Mouse (Mus musculus) urinary bladder, adult 2 months (tissue): ENCODE data around the gene Tnrc6a. TPM values are rescaled to one million over a fixed set of nuclear protein-coding genes. Genes with fewer than 3 reads are reported as not detected.

ENCODE experiments used
- DNase-seq: peaks from one replicate; pipeline ENCODE4 v3.0.0; 2022; ENCODE audit warnings: low spot score
- polyA plus RNA-seq: library from polyadenylated mRNA; depleted of rRNA; stranded (reverse); fragments of >200 nt; gene quantifications from 2 replicates; pipeline ENCODE4 v1.2.3, GENCODE M21; 2012

The Tnrc6a gene
- polyA plus RNA-seq, 1 experiment, result 48.4 TPM

DNA sequence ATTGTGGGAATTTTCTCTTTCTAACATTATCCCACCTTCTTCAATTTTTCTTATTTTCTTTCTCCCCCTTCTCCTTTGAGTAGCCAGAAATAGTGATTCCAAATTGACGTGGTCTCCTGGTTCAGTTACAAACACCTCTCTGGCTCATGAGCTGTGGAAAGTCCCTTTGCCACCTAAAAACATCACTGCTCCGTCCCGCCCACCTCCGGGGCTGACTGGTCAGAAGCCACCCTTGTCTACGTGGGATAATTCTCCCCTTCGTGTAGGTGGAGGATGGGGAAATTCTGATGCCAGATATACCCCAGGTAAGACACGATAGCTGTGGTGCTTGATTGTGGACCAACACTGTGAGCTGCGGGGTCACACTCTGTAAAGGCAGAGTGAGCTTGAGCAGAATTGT, 66.1 kb downstream of the Tnrc6a start:
- no peak for DNase-seq

DNA sequence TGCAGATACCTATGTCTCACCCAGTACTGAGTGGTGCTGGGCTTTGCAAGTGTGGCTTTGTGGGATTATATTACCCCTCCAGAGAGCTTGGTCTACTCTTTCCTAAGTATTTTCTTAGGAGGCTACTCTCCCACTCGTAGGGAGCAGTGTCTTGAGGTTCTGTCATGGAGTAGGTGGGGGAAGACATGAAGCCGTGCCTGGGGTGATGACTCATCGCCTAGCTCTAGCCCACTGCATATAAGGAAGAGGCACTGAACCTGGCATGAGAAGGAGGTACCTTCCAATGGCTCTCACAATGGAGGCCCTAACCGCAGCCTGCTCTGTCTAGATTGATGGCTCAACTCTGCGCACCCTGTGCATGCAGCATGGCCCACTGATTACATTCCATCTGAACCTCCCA, 68.0 kb downstream of the Tnrc6a start:
- DNase-seq, result no peak

DNA sequence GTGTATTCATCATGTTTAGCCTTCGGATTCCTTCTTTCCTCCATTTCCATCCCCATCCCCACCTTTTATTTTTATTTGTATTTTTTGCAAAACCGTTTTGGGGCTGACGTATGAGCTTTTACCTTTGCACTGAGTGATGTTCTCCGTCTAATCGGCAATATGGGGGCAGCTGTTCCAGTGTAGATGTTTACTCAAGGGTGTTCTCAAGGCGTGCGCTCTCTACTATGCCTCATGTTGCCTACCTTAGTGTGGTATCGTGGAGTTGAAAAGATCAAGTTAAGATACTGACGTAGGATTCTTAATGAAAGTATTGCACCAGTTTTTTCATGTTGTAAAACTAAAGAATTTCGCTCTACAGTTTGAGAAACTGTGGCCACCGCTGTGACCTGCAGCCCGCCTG, 69.5 kb downstream of the Tnrc6a start:
- no peak for DNase-seq

DNA sequence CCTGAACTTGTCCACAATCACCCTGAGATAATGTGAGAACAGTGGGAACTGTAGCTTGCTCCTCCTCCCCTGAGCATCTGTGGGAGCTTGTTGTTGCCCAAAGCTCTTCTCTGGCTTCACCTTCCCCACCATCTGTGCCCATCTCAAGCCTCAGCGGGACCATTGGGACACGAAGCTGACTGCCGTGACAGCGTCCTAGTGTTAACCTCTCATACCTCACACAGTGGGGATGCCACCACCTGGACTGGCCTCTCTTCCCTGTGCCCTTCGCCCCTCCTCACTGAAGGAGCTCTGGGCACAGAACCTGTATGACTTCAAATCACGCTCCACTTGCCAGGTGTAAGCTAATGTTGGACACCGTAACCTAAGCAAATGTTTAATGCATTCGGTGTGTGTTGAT, 71.0 kb downstream of the Tnrc6a start:
- no peak for DNase-seq

DNA sequence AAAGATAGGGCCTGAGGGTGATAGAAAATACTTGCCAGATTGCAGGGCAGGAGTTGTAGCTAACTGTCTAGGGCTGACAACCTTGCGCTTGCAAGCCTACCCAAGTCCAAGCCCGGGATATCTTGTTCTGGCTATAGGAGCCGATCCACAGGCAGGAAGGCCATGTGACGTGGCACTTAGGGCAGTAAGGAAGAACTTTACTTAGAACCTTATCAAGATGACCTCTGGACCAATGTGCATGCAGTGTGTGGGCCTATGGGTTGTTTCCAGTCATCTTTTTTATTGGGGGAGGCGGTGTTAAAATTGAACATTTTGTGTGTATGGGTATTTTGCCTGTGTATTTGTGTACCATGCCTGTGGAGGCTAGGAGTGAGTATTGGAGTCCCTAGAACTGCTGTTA, 72.7 kb downstream of the Tnrc6a start:
- no peak for DNase-seq

DNA sequence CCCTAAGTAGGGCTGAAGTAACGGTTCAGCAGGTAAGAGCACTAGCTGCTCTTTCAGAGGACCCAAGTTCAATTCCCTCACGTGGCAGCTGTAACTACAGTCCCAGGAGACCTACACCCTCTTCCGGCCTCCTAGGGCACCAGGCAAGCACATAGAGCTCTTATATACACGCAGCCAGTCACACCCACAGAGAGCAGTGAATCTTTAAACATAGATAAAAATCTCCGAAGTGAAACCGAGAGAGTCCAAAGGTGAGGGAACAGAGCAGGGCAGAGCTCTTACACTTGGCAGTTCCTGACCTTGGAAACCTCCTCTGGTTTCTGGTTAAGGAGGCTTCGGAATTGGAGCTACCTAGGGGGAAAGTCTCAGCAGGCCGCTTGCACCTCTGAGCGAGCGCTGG, 75.0 kb downstream of the Tnrc6a start:
- DNase-seq, result no peak

DNA sequence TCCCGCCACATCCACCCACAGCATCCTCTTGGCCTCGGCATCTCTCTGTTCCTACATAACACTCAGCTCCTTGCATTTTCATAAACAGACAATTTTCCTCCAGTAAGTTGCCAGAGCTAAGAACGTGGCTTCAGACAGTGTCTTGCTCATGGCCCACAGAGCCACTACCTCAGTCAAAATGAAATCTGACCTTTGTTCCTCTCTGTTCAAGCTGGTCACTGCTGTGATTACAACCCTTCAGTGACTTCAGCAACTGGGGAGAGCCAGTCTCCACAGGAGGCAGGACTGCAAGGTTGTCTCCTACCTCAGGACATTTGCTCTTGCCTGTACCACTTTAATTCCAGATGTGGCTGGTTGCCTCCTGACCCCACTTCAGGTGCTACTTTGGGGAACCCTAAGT, 75.5 kb downstream of the Tnrc6a start:
- DNase-seq, result no peak

DNA sequence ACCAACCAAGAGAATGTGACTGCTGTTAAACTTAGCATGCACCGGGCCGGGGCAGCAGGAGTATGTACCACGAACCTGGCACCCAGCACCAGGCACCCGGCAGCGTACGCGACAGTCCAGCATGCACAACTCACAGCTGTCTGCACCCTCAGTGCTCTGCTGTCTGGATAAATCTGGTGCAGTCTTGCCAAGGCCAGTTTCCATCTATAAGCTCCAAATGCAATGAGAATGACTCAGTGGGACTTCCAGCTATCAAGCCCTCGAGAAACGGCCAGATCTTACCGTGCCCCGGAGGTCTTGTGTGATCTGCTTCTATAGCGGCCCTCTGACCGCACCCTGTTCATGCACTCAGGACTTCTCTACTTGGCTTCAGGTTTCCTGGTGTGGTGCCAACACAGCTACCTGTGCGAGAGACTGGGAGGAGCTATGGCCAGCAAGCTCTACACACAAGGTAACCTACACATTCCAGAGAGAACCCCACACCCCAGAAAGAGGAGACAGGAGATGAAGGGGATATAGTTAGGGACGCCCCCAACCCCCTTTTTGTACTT, 76.0 kb downstream of the Tnrc6a start:
- DNase-seq, result no peak

DNA sequence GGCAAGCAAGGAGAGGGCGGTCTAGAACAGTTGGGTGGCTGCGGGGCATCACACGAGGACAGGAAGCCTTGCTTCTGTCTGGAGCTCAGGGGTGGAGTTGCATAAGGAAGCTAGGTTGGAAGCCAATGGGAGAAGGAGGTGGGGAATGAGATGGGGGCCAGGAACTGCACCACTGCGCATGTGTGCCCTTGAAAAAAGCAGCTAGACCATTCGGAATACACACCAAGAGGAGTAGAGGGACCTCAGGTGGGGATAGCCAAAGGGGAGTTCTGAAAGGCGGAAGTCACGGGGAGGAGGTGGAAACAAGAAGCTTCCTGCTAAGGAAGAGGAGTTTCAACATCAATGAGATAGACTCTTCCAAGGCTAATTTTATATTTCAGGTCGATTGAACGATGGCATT, 77.0 kb downstream of the Tnrc6a start:
- DNase-seq, result no peak

DNA sequence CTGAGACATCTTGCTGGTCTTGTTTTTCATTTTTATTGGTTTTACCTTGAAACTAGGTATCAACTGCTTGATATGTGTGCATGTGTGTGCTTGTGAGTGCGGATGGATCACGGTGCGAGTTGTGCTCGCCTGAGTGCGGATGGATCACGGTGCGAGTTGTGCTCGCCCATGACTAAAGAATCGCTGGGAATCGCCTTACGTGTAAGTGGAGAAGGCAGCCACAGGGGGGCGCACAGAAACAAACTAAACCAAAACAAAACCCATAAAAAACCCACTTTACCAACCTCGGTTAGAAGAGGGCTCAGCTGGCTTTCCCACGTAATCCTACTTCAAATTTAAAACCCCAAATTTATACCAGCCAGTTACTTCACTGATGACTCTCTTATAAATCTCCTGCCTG, 81.6 kb downstream of the Tnrc6a start:
- no peak for DNase-seq

DNA sequence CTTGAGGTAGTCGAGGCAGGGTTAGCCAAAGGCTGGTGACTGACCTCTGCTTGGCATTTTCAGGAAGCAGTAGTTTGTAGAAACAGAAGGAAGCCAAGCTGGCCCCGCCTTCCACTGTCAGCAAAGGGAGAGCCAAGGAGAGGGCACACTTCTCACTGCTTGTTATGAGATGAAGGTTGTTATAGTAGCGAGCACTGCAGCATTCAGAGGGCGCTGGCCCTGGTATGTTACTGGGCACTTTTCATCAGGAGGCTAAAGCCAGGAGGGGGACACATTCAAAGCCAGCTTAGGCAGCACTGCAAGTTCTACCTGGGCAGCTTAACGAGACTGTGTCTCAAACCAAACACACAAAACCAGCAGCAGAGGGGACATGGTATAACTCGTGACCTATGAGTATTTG, 83.9 kb downstream of the Tnrc6a start:
- DNase-seq, result no peak

DNA sequence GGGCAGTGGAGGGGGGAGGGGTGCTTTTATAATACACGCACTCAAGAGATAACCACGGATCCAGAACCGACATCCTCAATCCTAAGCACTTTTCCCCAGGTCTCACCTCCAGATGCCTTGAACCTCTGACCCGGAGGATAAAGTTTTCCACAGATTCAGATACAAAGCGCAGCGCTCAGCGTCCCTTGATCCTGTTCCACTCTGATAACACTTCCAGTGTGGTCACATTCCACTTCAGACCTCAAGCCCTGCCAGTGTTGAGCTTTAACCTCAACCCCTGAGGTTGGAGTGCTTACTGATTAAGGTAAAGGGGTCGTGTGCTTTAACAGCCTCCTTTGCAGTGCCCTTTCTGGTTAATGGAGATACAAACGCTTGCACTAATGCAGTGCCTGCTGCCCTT, 86.2 kb downstream of the Tnrc6a start:
- no peak for DNase-seq

DNA sequence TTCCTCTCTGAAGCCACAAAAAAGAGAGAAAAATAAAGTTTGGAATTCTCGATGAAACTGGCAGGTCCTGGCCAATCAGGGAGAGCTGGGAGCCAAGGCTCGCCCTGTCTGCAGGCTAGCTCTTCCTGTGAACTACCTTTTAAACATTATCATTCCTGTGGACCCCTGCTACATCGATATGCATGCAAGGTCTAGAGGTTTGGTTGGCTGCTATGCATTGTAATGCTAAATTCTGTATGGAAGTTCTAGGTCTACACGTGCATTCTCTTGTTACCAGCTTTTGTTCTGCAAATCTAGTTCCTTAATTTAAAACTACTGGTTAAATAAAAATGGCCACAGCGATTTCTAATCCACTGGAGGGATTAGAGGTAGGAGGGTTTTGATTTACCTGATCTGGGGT, 87.8 kb downstream of the Tnrc6a start:
- DNase-seq, result no peak

DNA sequence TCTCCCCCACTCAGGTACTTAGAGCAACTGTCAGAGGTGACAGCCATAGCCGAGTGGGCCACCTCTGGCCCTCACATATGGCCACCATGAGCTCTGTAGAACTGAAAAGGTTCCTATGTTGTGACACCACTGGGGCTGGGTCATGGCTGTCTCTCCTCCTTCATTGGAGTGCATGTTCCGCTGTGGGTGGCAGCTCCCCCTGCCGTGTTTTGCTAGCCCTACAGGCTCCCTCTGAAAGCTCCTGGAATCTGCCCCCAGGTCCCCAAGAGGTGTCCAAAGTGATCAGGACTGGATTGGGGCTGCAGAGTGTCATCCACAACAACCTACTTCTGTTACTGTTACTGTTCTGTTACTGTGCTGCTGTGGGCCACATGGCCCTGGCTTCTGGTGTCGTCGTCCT, 88.6 kb downstream of the Tnrc6a start:
- no peak for DNase-seq

DNA sequence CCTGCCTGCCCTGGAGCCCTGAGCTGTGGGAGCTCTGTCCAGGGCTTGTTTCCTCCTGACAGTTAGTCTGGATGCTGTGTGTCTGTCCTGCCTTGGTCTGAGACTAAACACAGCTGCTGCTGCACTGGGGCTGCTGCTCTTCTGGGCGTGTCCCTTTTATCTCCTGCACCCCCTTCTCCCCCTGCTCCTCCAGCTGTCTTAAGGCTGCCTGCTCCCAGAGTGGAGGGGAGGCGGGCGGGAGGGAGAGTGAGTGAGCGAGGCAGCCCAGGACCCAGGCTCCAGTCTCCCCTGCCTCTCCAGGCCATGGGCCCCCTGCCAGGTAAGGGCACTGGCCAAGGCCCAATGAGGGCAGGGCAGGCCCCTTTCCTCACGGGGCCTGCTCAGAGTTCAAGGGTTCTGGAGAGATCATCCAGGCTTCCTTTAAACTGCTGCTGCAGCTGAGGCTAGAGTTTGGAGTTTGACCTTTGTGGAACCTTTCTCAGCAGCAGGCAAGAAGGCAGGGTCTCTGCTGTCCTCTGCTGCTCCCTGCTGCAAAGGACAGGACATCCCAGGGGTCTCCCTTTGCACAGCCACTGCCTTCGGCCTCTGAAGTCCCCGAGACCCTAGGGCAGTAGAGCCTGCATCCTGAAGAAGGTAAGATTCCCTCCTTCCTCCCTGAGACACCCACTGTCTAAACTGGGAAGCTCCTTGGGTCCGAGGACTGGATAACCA, 90.8 kb downstream of the Tnrc6a start, which contains the start of gene Slc5a11:
Gene Slc5a11, plus strand, starts transcription at position 416 of the 711 bp plus-strand sequence.
- no peak for DNase-seq

DNA sequence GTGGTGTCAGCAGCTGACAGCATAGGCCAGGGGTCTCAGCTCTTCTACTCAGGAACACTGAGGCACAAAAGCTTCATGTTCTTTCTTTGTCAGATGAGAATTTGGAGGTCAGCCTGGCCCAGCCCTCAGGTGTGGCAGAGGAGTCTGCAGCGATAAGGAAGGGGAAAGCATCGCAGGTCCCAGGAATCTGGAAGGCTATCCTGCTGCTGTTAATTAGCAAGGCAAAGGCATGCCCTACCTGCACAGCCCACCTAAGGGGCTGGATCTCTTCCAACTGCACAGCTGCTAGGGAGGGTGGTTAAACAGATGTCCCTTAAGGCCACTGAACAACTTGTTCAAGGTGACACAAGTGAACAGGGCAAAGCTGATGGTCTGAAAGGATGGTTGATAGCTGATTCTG, 91.5 kb downstream of the Tnrc6a start:
- DNase-seq, result no peak

DNA sequence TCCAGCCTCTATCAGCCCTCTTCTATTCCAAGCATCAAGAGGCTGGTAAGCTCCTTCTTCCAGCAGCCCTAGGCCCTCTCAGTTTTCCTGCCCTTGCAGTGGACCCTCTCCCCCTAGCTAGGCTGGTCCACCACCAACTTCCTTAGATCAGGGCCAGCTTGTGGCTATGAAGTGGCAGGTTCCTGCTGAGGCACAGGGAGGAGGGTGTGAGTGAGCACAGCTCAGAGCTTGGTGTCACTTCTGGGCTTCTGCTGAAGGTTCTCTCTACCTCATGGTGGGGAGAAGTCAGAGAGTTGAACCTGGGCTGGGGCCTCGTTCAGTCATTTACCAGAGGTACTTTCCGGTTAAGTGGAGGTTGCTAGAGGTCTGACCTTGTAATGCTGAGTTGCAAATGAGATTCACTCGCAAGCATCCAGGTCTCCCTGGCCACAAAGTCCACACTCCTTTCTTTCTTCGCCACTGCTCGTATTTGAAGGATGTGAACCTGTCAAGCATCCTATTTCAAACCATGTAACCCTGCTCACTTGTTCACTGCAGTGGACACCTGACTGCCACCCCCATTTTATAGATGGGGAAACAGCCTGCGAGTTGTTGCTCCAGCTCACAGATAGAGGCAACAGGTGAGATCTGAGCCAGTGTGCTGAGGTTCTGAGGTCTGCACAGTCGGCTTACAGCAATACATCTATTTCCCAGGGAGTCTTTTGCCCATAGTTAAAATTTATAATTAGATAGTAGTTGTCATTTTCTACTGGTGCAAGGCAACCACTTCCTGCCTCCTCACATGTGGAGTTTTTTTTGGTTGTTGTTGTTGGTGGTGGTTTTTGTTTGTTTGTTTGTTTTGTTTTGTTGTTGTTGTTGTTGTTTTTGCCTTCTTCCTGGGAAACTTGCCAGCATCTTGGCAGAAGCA, 94.0 kb downstream of the Tnrc6a start:
- no peak for DNase-seq

DNA sequence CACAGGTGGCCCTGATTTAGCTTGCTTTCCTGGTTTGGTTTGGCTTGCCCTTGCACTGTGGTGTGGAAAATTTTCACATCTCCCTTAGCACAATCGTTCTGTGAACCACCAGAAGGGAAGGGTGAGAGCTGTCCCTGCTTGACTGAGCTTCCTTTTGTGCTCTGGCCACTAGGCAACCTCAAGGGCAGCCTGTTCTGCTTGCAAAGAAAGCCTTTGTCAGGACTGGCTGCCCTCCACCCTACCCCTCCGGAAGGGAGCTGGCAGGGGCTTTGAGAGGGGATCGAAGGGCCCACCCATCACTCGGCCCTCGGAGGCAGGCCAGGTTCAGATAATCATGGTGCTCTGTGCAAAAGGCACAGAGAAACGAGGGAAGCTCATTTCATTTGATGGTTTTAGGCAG, 94.9 kb downstream of the Tnrc6a start:
- no peak for DNase-seq

DNA sequence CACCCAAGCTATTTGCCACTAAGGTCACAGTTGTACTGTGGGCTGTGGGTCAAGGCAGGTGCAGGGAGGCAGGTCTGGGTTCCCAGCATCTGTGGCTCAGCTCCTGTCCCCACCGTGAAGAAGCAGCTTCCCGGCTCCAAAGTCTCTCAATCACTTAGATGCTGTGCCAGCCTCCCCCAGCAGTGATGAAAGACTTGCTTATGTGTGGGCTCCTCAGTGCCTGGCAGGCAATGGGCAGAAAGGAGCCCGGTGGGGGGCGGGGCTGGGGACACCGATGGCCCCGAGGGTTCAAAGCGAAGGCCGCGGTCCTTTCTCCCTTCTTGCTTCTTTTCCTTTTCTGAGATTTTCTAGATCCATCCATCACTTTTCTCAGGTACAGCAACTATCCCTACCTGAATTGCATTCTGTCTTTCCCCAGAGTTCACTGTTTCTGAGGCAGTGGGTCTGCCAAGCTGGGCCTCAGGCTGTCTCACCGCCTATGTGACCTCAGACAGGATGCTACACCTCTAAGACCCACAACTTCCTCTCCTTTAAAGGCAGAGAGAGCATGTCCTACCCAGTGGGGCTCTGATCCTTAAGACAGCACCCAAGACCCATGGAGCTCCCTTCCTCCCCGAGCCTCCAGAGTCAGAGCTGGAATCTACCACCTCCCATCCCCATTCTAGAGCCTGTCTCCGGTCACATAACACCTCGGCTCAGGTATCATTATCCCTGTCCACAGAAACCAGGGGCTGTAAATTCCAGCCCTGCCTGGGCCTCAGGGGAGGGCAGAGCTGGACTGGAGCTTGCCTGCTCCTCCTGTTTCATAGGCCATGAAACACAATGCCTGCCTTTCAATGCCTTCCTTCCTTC, 96.3 kb downstream of the Tnrc6a start:
- no peak for DNase-seq

DNA sequence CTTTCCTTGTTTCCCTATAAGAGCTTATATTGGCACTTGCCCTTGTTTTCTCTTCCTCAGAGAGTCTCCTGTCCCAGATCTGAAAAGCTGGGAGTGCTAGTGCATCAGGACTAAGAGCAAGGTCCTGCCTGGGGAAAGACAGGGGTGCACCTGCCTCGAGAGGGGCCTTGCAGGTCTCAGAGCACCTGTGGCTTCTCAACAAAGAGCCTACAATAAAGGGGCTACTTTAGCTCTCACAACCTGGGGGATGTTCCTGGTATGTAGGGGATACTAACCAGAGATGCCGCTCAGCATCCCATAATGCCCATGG, 96.9 kb downstream of the Tnrc6a start:
- no peak for DNase-seq

DNA sequence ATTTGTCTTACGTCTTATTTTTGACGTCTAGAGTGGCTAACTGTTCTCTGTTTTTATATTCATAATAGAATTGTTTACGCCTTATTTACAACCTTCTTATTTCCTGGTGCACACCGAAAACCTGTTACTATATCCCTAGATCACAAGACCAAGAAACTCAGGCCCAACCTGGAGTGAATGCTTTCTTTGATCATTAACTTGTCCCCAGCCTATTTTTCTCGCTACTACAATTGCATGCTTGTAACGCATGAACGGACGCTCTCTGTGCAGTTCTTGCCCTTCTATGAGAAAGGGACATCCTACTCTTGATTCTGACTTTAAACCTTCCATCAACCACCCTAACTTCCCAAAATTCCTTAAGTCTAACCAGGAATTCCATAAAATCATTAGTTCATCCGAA, 100.4 kb downstream of the Tnrc6a start:
- no peak for DNase-seq

DNA sequence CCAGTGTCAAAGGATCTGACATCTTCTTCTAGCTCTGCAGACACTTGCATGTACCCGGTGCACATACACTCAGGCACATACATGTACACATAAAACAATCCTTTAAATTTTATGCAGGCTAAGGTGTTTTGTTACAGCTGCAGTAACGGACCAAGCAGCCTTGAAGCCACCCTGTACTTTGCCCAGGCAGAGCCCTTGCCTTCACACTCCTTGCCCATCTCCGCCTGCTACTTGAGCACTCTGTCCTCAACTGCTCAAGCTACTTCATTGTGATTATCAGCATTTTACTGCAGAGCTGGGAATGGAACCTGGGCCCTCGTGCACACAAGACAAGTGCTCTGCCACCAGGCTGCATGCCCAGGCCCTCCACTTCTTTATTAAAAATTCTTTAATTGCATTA, 101.5 kb downstream of the Tnrc6a start:
- no peak for DNase-seq
